Comparison of ENCODE assay signal across 5 mouse cellular contexts in genomic region chr7:44859896-44860295, GRCm38 (mm10).
"Had no signal": no experiment of that assay in that cellular context is flagged by ENCODE, and none has a peak within 500 bp of the region (broad histone marks: within the 10 kb centered on the region; RNA-seq: fewer than 3 reads in every experiment).

No protein-coding gene starts in this region.

- H3K27ac ChIP-seq: liver, embryonic 12.5 days had no signal

- H3K9me3 ChIP-seq: limb, embryonic 13.5 days; liver, embryonic 12.5 days; midbrain, embryonic 13.5 days; neural tube, embryonic 15.5 days had no signal

- H3K4me2 ChIP-seq: liver, embryonic 12.5 days; midbrain, embryonic 13.5 days; neural tube, embryonic 15.5 days had no signal

- H3K4me3 ChIP-seq: limb, embryonic 13.5 days; liver, embryonic 12.5 days; myocyte; neural tube, embryonic 15.5 days had no signal

- H3K9ac ChIP-seq: liver, embryonic 12.5 days; midbrain, embryonic 13.5 days had no signal

- H3K27me3 ChIP-seq: limb, embryonic 13.5 days; liver, embryonic 12.5 days; midbrain, embryonic 13.5 days; neural tube, embryonic 15.5 days had no signal
